Mouse (Mus musculus): ENCODE results near the gene Hcar2.

The Hcar2 gene

DNA sequence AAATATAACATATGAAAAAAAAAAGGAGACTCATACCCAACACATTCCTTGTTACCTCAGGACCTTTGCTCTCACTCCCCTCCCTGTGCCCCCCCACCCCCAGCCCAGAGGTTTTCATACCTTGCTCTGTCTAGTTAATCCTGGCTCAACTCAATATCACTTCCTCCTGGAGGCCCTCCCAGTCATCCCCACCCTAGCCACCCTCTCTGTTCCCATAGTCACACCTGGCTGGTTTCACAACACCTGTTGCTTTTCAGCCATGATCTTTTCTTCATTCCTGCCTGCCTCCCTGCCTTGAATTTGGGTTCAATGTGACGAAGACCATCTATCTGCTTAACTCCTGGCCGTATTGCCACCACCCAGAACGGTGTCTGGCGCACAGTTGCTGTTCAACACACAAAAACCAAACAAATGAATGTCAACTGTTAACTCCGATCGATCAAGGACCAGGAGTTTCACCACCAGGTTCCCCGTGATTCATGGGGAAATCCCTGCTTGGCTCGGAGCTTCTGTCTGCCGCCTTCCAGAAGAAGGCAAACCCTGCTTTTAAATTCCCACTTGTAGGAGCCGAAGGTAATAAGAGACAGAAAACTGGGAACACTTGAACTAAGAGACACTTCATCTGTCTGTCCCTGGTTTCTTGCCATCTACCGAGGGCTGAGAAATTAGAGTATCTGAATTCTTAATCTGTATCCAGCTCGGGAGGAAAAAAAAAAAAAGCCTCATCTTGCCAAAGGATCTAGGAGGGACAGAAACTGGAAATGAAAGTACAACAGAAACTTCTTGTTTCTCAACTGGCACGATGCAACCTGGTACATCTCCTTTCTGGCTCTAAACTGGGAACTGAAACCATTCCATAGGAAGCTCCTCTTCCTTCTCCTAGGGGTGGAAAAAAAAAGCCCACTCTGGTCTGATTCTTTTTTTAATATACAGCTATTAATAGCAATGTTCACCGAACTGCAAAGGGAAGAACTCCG is 2.6 kb downstream of the Hcar2 start:
- DNase-seq (ENCODE audit: low read depth, low spot score), result no peak

DNA sequence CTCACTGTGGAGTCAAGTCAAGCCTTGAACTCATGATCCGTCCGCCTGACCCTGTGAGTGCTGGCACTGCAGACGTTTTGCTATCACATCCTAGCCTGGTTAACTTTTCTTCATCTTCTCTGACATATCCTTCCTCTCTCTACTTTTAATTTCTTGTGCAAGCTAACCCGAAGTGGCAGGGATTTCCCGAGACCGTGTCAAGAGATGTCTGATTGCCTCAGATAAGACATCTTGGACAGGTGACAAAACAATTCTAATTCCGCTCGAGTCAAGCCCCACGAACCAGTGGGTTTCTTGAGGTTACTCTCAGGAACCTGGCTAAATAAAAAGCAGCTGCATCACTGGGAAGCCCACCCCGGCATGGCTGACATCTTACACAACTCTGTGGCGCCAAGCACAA is 6.5 kb downstream of the Hcar2 start:
- DNase-seq (ENCODE audit: low read depth, low spot score), result no peak

DNA sequence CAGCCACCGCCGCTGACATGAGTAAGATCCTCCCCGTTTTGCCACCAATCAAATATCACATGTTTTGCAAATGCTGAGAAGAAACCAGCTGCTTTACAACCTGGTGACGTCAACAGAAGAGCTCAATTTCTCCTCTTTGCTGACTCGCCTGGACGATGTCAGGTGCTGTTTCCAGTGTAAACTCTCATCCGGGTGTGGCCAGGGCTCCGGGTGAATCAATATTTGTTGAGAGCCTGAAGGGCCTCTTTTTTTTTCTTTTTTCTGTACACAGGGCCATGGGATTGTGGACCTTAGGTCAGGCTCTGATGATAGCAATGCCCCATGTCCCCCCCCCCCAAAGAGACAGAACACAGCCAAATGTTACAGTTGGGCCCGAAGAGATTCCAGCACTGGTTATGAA is 10.8 kb downstream of the Hcar2 start:
- DNase-seq (ENCODE audit: low read depth, low spot score), result no peak

DNA sequence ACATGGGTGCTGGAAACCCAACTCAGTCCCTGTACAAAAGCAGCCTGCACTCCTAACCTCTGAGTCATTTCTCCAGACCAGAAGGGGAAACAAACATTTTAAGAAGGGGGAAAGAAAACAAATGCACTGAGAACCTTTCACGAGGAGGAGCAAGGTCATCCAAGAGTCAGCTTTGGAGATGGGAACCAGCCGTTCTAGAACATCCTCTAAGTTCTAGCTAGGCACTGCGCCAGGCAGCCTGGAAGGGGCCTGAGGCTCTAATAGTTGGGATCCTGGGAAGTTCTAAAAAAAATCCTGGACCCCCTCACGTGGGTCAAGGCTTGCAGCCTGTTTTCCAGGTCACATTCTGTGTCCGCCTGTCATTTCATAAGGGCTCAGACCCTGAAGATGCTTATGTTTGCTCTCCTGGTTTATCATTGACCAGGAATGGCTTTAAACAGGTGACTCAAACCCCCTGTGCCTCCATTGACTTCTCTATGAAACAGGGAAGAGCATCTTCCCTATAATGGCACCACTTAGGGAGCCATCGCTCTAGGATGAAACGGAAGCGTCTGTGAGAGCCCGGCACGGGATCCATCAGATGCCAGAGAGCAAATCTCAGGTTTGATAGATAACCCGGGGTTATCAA is 11.3 kb downstream of the Hcar2 start:
- DNase-seq (ENCODE audit: low read depth, low spot score), result no peak

DNA sequence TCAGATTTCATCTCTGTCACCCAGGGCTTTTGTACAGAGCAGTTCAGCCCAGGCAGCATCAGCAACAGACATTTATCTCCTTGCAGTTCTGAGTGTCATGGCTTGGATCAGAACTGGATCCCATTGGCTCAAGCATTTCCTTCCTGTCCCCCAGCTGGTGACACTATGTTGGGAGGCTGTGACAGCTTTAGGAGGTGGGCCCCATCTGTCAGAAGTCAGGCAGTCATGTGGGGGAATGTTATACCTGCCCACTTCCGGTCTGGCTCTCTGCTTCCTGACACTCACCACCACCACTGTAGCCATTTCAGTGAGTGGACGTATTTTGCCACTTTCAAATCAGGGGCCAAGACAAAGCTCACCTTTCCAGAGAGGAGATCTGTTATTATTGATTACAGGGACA is 13.9 kb downstream of the Hcar2 start:
- no peak for DNase-seq (ENCODE audit: low read depth, low spot score)

DNA sequence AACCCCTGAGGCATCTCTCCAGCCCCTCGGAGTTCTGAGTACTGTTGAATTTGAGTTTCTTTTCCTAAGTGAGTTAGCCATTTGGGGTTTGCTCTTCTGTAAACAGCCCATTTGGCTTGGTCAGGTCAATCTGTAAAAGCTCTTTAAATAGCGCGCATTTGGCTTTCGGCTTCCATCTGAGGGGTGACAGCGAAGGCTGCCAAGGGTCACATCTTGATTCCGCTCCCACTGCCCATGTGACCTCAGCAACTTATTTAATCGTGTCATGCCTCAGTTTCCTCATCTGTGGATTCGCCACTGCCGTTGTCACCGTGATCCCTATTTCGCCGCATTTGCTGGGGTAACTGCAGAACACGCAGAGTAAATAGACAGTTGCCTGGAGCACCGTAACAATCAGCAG is 21.0 kb downstream of the Hcar2 start:
- DNase-seq (ENCODE audit: low read depth, low spot score), result no peak

DNA sequence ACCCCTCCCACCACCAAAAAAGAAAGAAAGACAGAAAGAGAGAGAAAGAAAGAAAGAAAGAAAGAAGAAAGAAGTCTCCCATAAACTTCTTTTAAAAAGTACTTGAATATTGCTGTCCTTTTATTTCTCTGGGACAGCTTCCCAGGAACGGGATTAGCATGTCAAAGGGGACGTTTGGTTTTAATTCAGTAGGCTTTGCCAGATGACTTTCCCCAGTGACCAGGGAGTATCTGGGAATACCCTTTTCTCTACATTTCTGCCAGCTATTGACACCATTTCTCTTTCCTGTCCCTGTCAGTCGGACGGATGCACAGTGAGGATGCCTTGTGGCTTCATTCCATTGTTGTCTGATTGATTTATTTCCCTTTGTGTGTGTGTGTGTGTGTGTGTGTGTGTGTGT is 21.5 kb downstream of the Hcar2 start:
- DNase-seq (ENCODE audit: low read depth, low spot score), result no peak

DNA sequence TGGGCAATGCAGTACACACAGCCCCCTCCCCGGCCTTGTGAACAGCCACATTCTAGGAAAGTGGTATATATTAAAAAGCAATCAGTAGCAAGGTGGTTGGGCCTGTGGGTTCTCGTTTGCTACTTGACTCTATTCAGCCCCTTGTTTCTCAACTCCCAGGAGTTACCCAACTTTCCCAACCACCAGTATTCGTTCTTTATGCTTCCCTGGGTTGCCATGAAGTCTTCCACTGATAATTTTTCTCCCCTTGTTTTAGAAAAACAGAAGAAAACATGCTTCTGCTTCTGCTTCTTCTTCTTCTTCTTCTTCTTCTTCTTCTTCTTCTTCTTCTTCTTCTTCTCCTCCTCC is 22.4 kb downstream of the Hcar2 start:
- DNase-seq (ENCODE audit: low read depth, low spot score), result no peak

DNA sequence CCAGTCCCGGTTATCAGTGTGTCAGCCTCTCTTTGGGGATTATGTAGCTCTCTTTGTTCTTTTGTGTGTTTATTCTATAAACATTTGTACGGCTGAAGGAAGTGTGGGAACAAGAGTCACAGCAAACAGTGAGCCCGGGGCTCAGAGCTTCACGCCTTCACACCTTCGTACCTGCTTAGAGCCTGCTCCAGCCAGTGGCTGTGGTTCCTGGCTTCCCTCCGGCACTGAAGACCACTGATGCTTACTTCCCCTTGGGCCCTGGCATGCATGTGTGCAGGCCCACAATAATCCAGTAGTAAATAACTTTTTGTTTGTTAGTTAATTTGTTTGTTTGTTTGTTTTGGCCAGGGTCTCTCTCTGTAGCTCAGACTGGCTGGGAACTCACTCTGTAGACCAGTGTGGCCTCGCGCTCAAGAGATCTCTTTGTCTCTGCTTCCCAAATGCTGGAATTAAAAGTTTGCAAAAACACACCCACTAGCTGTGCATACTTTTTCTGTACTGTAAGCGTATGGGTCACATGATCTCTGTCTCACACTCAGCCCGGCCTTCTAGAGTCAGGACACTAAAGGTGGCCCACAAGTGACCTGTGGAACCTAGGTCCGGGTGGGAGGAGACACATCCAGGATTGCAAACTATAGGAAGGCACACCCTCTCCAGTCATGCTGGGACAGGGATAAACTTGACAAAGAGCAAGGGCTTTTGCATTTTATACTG is 22.9 kb downstream of the Hcar2 start:
- no peak for DNase-seq (ENCODE audit: low read depth, low spot score)

DNA sequence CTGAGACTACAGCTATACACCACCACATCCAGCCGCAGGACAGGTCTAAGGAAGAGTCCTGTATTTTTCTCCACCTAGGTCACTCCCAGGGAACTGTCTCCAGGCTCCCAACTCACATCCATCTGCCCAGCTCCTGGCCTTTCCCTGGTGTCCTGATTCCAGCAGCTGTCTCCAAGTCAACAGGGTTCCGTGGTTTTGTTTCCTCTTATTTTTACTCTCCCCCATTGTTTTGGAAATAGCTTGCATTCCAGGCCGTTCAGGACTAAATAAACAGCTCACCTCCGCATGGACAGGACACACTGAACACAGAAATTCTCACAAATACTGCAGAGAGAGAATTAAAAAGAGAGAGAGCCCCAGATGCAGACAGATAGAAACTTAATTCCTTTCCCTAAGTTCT is 27.9 kb downstream of the Hcar2 start:
- no peak for DNase-seq (ENCODE audit: low read depth, low spot score)

DNA sequence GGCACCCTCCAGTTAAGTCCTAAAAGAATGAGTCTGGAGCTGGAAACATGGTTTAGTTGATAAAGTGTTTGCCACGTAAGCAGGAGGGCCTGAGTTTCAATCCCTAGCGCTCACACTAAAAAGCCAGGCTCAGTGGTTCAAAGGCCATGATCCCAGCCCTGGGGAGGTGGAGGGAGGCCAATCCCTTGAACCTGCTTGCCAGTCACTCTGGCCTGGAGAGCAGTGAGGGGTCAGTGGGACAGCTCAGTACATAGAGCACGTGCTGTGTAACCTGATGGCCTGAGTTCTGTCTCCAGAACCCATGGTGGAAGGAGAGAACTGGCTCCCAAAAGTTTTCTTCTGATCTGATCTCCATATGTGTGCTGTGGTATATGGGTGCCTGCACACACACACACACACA is 30.5 kb downstream of the Hcar2 start:
- DNase-seq (ENCODE audit: low read depth, low spot score), result no peak

DNA sequence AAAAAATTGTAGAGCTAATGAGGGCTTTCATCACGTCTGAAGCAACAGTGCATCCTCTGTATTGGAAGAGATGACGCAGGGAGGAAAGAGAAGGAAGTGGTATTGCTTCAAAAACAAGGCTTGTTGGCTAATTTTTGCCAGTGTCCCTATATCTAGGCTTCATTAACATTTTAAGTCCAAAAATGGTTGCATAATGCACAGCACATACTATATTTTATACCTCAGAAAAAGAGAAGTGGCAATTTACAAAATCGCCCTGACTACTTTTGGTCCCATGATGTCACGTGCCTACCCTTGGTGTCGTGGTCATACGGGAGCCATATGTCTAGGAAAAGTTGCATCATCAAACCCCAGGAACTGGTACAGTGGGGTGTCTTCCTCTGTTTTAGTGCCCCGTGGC is 33.0 kb downstream of the Hcar2 start:
- no peak for DNase-seq (ENCODE audit: low read depth, low spot score)

DNA sequence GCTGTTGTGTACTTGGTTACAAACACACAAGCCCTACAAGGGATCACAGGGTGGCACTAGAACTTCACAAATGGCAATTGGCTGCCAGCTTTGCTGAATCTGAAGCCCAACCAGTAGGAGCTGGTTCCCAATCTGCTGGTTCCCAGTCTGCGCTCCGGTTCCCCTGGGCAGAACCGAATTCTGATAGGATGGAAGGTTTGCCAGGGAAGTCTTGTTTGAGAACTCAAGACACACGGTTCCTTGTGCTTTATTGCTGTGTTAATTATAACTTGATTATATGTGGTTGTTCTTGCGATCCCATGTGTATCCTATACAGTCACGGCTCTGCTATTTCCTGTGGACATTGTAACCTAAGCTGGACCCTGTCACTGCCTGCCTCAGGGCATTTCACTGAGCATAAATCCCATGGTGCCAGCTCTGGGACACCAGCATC is 37.6 kb downstream of the Hcar2 start:
- no peak for DNase-seq (ENCODE audit: low read depth, low spot score)

DNA sequence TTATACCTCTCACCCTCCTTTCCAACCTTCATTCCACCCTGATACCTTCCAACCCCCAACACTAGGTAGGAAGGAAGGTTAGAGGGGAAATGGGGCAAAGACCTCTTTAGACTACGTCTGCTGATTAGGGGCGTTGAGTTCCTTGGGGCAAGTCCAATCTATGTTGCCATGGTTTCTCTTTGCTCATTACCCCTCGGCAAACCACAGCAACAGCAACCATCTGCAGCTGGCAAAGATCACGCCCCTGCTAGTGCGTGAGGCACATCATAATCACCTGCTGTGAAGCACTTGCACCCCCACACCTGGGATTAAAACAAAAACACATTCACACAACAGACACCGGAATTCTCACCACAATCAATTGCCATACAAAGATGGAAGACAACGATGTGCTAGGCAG is 42.6 kb downstream of the Hcar2 start:
- no peak for DNase-seq (ENCODE audit: low read depth, low spot score)

DNA sequence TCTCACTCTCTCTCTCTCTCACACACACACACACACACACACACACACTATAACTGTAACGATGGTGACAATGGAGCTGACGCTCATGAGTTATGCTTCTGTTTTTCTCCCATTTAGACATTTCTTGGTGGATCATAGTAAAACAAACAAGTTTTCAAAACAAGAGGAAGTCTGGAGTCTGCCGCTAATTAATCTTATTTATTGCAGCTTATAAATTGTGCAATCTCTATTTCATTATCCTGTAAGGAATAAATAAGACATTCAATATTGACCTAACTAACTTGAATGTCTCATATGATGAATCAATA is 44.1 kb downstream of the Hcar2 start:
- no peak for DNase-seq (ENCODE audit: low read depth, low spot score)

DNA sequence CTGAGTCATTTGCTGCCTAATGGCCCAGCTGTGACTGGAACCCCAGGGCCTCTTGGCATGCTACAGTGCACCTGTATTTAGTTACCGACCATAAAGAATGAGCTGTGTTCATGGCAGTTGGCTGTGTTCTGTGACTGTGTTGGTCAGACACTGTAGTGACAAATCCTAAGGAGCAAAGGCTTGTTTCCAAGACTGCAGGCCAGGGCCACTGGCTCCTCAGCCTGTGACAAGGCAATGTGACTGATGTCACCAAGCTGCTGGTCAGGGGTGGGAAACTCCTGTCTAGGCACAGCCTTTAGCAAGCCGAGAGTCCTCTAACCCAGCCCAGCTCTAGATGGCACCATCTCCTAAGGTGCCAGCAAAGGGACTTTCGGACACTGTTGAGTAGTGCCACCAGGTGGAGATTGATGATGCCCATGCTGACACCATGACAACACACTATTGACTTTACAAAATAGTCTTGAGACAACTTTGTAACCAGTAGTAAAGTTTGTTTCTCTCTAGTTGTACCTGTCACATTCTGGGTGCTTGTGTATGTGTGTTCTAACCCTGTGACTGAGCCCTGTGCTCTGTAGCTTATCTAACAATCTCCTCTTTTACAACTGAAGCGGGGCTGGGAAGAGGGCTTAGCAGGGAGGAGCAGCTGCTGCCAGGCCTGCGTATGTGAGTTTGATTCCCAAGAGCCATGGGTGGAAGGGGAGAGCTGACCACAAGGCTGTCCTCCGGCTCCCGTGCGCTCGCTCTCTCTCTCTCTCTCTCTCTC is 44.6 kb downstream of the Hcar2 start:
- DNase-seq (ENCODE audit: low read depth, low spot score), result no peak

DNA sequence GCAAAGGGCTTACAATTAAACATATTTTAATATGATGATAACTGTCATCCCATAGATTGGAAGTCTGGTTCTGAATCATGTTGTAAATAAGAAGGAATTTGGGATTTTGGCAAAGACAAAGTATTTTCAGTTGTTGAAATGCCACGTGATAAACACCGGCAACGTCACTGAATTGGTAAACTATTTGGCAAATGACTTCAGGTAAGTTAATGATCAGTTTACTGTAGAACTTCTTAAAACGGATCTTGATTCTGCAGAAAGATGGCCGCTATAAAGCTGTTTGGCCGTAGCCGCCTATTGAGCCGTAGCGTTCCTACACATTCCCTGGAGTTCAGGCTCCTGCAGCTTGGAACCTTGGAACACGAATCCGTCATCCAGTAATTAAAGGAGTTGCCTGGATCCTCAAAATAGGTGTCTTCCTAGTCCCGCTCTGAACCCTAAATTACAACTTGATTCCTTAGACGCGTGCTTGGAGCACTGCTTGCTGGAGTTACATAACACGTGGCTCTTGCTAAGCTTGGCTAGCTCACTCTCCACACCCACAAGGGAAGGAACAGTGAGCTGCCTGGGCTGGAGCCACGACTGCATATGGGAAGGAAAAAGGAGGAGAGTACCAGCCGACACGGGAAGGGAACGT is 46.2 kb downstream of the Hcar2 start:
- DNase-seq (ENCODE audit: low read depth, low spot score), result no peak

DNA sequence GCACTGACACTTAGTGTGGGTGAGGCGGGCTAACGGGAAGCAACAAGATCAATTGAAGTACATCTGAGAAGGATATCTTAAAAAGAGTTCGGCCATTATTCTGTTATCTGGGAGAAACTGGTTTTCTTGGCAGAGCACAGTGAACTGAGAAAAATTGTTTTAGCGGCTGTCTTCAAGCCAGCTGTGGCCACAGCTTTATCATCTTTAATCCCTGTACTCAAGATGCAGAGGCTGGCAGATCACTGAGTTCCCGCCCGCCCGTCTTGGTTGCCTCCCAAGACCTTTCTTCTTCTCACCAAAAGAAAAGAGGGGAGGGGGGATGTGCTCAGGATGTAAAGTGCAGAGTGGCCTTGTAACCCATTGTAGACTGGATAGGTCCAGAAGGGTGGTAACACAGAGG is 48.4 kb downstream of the Hcar2 start:
- DNase-seq (ENCODE audit: low read depth, low spot score), result no peak

Measured in embryo, embryonic 11.5 days (tissue).